Mouse (Mus musculus) liver, postnatal 0 days (tissue): ENCODE results near the gene Rabepk. TPM values are rescaled to one million over a fixed set of nuclear protein-coding genes. Genes with fewer than 3 reads are reported as not detected.
"Not testable (repeated sequence)": the region's sequence is repeated elsewhere in the genome, so short reads cannot be mapped to it uniquely, and the experiment has no call there.

ENCODE experiments used
- ATAC-seq: fragments of 200-750 bp; cut with Nextera tagmentation; 2 replicates; pipeline ENCODE4 v1.8.0; 2017; ENCODE audit warnings: mild to moderate bottlenecking, moderate library complexity
- DNase-seq: peaks from one replicate; pipeline ENCODE4 v3.0.0-alpha.2; 2016
- H3K27ac ChIP-seq: fragments of 300-500 bp; sonication (generic); 2 replicates; pipeline ENCODE4 v1.5.1; 2014; ENCODE audit warnings: antibody characterized with exemption, moderate library complexity, mild to moderate bottlenecking, low read depth
- H3K27me3 ChIP-seq: fragments of 300-500 bp; sonication (generic); 2 replicates; pipeline ENCODE4 v1.6.1; 2014; ENCODE audit warnings: low read length, control low read depth, mixed read lengths; ENCODE audit not compliant: insufficient read depth
- H3K36me3 ChIP-seq: fragments of 300-500 bp; sonication (generic); replicated peaks from 2 replicates; pipeline ENCODE4 v1.6.1; 2014; ENCODE audit warnings: mild to moderate bottlenecking, control low read depth, low read length, moderate library complexity, mixed read lengths; ENCODE audit not compliant: insufficient read depth
- H3K4me1 ChIP-seq: fragments of 300-500 bp; sonication (generic); 2 replicates; pipeline ENCODE4 v1.6.1; 2014; ENCODE audit warnings: antibody characterized with exemption, mild to moderate bottlenecking, control low read depth; ENCODE audit not compliant: insufficient read depth
- H3K4me2 ChIP-seq: fragments of 300-500 bp; sonication (generic); 2 replicates; pipeline ENCODE4 v1.6.1; 2014; ENCODE audit warnings: low read depth, mild to moderate bottlenecking, low read length, moderate library complexity, mixed read lengths
- H3K4me3 ChIP-seq: fragments of 300-500 bp; sonication (generic); 2 replicates; pipeline ENCODE4 v1.5.1; 2014; ENCODE audit warnings: low read depth, low read length
- H3K9ac ChIP-seq: fragments of 300-500 bp; sonication (generic); replicated peaks from 2 replicates; pipeline ENCODE4 v1.6.1; 2014; ENCODE audit warnings: mild to moderate bottlenecking, moderate library complexity
- H3K9me3 ChIP-seq: fragments of 300-500 bp; sonication (generic); 2 replicates; pipeline ENCODE4 v1.6.1; 2016; ENCODE audit warnings: mild to moderate bottlenecking, control low read depth, low read length, mixed read lengths
- CTCF ChIP-seq: sonication (generic); IDR thresholded peaks from 2 replicates; pipeline ENCODE4 v1.5.1; 2016; ENCODE audit warnings: antibody characterized with exemption, low read depth
- EP300 ChIP-seq: IDR thresholded peaks from 2 replicates; pipeline ENCODE4 v1.6.1; 2016; ENCODE audit warnings: antibody characterized with exemption, low read depth, mild to moderate bottlenecking
- WGBS: fragments of 180-500 bp; shearing (Covaris S2); extraction: QIAGEN DNeasy Blood & Tissue Kit; methylation state at CpG from one replicate; pipeline ENCODE4 v1.1.7; 2014; ENCODE audit not compliant: insufficient replicate concordance; 5-methylcytosine and 5-hydroxymethylcytosine counted together
- polyA plus RNA-seq: library from polyadenylated mRNA; unstranded; fragments of >200 nt; fragmentation: Nextera tagmentation; extraction: Ambion mirVana; gene quantifications from 2 replicates; pipeline ENCODE4 v1.2.1, GENCODE M21; 2015

The Rabepk gene
- polyA plus RNA-seq, 1 experiment from 2014 or later = 20.4 TPM

DNA sequence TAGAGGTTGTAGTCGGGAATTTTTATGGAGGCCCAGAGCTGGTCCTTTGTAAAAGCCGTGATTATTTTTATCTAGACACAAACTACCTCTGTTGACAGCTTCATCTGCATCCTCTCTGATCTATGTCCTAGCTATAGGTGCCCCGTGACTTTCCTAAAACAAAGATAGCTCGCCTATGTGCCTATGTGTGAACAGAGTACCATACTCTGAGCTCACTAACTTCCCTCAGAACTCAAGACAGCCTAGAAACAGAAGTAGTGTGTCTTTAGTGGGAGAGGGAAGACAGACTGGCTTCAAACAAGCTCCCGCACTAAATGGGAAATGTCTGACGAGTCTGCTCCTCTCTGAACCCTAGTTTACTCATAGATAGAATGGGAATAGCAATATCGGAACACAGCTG lies 659 bp upstream of the Rabepk start:
- Histone ChIP-seq H3K4me1 (peaks cover 27% of the 10 kb centered on the region), H3K4me2 (peak overlapping the region; percentile 83), H3K4me3 (peak overlapping the region; percentile 80), H3K27me3 (no peaks in the 10 kb centered on the region), H3K9me3 (no peaks in the 10 kb centered on the region), H3K36me3 (peaks cover 14% of the 10 kb centered on the region), H3K27ac (peak overlapping the region; percentile 92), H3K9ac (peak overlapping the region; percentile 78)
- TF ChIP-seq EP300 = no peak
- no peak for TF ChIP-seq CTCF
- no peak for DNase-seq
- ATAC-seq = no peak
- WGBS = 51% methylated on average over 7 of the region's 7 CpGs

DNA sequence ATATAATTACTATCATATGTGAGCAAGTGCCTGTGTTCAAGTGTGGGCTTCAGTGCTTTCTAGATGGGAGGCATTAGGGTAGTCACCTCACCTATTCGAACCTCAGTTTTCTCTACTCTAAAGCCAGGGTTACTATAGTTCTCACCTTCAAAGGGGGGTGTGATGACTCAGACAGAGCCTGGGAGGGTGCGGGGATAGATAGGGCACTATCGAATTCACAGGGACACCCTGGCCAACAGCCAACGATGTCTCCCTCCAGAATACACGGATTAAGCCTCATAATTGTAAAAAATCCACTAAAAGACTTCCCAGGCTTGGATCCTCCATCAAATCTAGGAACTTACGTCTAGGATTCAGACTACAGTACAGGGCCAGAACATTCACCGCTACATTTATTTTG lies 4.3 kb downstream of the Rabepk start:
- TF ChIP-seq EP300 (peak; percentile 78), CTCF (no peak)
- DNase-seq (peak; percentile 30), ATAC-seq (no peak)
- no peak overlapping the region for H3K4me2 ChIP-seq
- WGBS = 85% methylated on average over 7 of the region's 7 CpGs
- no peak overlapping the region for H3K27ac ChIP-seq
- H3K4me3 ChIP-seq = no peak overlapping the region
- peaks cover 9% of the 10 kb centered on the region for H3K36me3 ChIP-seq
- no peaks in the 10 kb centered on the region for H3K27me3 ChIP-seq
- peaks cover 2% of the 10 kb centered on the region; the same call in 1 of the 2 replicates for H3K9me3 ChIP-seq
- H3K4me1 ChIP-seq = peaks cover 9% of the 10 kb centered on the region
- H3K9ac ChIP-seq = no peak overlapping the region

DNA sequence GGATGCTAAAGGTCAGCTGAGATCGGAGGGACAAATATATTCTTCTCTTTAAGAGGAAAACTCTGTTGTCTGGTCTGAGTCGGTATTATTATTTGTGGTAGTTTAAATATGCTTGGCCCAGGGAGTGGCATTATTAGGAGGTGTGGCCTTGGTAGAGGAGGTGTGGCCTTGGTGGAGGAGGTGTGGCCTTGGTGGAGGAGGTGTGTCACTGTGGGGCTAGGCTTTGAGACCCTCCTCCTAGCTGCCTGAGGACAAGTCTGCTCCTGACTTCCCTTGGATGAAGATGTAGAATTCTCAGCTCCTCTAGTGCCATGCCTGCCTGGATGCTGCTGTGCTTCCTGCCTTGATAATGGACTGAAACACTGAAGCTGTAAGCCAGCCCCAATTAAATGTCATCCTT lies 5.2 kb downstream of the Rabepk start:
- Histone ChIP-seq H3K4me3 (no peak overlapping the region), H3K27me3 (no peaks in the 10 kb centered on the region), H3K4me1 (peaks cover 3% of the 10 kb centered on the region), H3K9me3 (peaks cover 2% of the 10 kb centered on the region; the same call in 1 of the 2 replicates), H3K27ac (no peak overlapping the region), H3K4me2 (no peak overlapping the region), H3K9ac (no peak overlapping the region), H3K36me3 (peaks cover 9% of the 10 kb centered on the region)
- no peak for ATAC-seq
- DNase-seq = no peak
- TF ChIP-seq CTCF (no peak), EP300 (no peak)
- 85% methylated on average over 2 of the region's 2 CpGs for WGBS

DNA sequence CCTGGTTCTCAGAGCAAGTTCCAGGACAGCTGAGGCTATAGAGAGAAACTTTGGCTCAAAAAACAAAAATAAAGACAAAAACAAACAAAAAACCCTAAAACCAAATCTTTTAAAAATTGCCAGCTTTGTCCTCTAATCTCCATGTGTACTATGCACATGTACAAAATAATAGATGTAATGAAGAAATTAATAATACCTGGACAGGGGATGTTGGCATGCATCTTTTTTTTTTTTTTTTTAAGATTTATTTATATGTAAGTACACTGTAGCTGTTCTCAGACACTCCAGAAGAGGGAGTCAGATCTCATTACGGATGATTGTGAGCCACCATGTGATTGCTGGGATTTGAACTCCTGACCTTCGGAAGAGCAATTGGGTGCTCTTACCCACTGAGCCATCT lies 7.2 kb downstream of the Rabepk start:
- H3K4me2 ChIP-seq, H3K27ac ChIP-seq, H3K9ac ChIP-seq, H3K27me3 ChIP-seq, DNase-seq, H3K4me1 ChIP-seq, ATAC-seq, H3K9me3 ChIP-seq, H3K4me3 ChIP-seq, H3K36me3 ChIP-seq: not testable (repeated sequence)
- WGBS = 88% methylated on average over 2 of the region's 2 CpGs
- TF ChIP-seq CTCF = peak; percentile 23; the same call in 1 of the 2 replicates

DNA sequence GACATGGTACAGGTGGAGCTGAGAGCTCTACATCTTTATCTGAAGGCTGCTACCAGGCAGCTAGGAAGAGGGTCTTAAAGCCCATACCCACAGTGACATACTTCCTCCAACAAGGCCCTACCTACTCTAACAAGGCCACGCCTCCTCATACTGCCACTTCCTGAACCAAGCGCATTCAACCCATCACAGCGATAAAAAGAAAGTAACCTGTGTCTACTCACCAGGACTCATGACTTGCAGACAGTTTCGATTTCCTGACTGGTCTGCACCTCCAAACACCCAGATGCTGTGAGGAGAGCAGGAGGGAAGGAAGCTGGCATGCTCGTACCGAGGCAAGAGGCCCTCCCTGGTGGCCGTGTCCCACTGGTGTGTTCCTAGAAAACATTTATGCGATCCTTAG lies 9.4 kb downstream of the Rabepk start:
- Histone ChIP-seq H3K9ac (peak overlapping the region; percentile 51), H3K36me3 (peaks cover 20% of the 10 kb centered on the region), H3K9me3 (peaks cover 2% of the 10 kb centered on the region; the same call in 1 of the 2 replicates), H3K27me3 (no peaks in the 10 kb centered on the region), H3K4me1 (no peaks in the 10 kb centered on the region), H3K4me3 (peak overlapping the region; percentile 34), H3K27ac (peak overlapping the region; percentile 34; the same call in 1 of the 2 replicates), H3K4me2 (peak overlapping the region; percentile 55)
- DNase-seq (no peak), ATAC-seq (peak; percentile 56)
- 57% methylated on average over 8 of the region's 8 CpGs for WGBS
- TF ChIP-seq CTCF (no peak), EP300 (no peak)

DNA sequence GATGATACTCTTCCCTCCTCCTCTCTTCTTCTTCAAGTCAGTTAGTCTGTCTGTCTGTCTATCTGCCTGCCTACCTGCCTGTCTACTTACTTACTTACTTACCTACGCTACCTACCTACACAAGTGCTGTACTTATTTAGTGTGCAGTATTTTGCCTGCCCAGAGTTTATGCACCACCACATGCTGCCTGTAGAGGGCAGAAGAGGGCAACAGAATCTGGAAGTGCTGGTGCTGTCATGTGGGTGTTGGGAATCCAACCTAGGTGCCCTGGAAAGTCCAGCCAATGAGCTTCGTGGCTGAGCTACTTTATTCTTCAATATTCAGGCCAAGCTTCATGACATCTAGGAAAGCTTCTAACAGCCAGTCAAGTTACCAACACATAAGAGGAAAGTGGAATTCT lies 15.6 kb downstream of the Rabepk start:
- no peak for ATAC-seq
- Histone ChIP-seq H3K9me3 (no peaks in the 10 kb centered on the region), H3K27me3 (no peaks in the 10 kb centered on the region), H3K4me2 (no peak overlapping the region), H3K27ac (peak overlapping the region; percentile 93), H3K4me3 (no peak overlapping the region), H3K9ac (no peak overlapping the region), H3K4me1 (no peaks in the 10 kb centered on the region), H3K36me3 (peaks cover 47% of the 10 kb centered on the region)
- no peak for TF ChIP-seq EP300
- TF ChIP-seq CTCF = peak; percentile 98
- peak; percentile 75 for DNase-seq
- 70% methylated on average over 2 of the region's 2 CpGs for WGBS
